Mouse (Mus musculus) spleen, postnatal 36 days (tissue): ENCODE measurements around the gene Frem1.
A peak's percentile ranks its signal among the peaks of the same experiment; 100 is the strongest.

Experiments used
- DNase-seq, 2 experiments: peaks; one replicate each; pipeline ENCODE4 v3.0.0; 2022; ENCODE audit warnings: low spot score in 2 of 2, mixed read lengths in 1 of 2

Gene Frem1

DNA sequence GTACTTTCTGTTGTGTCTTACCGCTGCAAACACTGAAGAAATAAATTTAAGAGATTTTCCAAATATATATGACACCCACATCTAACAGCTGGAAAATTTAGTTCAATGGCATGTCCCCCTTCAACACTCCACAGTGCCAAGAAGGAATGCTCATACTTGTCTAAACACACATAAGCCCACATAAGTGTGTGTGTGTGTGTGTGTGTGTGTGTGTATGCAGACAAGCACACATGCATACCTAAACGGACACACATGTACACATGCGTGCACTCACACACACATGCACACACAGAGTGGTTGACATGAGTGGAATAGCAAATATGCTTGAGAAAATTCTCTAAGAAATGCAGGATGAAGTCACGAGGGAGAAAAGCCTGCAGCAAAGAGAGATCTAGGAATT lies 179.6 kb downstream of the Frem1 start:
- no peak for DNase-seq

DNA sequence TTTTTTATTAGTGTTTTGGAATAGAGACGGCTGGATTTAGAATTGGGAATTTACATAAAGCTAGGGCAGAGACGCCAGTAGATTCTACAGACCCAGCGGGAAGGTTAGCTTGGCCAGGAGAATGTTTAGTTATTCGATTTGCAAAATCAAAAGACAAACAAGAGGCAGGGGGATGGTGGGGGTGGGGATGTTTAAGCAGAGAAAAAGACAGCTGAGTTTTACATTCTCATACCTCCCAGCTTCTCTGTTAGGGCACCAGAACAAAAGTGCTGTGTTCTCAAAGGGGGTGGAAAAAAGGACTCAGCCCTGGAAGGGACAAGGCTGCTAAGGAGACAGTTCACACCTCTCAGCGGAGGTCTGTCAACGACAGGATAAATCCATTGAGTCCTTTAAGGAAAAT lies 180.0 kb downstream of the Frem1 start:
- DNase-seq = no peak

DNA sequence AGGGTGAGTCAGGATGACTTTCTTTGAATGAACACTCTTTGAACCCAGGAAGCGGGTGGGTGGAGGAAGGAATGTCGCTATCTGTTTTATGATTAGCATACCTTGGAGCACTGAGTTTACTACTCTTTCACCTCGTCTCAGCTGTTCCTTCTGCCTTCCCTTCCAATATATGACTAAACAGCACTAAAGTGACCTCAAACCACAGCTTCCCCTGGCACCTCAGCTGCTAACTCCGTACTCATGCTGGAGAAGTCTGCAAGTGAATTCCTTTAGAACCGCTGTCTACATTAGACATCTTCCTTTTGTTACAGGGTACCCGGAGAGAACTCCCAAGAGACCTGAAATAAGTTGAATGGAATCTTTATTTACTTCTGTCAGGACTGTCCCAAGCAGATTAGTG lies 181.2 kb downstream of the Frem1 start:
- no peak for DNase-seq

DNA sequence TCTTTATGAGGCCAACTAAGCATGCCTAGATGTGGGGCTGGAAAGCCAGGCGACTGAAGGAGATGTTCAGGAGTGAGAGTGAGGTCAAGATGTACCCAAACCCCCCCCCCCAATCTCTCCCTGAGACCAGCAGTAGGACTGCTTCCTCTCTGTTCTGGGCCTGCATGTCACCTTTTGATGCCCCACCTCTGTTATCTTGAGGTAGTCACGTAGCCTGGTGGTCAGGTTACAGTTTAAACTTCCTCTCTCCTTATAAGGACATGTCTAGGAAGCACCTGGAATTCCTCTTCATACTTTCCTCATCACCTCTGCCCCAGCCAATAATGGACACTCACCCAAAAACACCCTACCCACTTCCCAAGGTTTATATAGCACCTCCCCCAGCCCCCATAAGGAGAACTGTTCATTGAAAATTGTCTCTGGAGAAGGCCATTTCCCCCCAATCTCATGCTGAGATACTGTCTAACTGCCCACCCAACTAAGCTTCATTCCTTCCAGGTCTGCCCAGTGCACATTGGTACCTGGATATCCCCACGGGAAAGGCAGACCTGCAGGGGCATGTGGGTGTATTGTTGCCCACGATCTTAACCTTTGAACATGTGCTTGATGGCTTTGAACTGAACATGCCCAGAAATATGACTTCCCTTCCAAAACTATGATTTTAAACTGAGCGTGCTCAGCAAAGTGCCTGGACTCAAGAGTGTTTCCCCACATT lies 184.3 kb downstream of the Frem1 start:
- DNase-seq = no peak

DNA sequence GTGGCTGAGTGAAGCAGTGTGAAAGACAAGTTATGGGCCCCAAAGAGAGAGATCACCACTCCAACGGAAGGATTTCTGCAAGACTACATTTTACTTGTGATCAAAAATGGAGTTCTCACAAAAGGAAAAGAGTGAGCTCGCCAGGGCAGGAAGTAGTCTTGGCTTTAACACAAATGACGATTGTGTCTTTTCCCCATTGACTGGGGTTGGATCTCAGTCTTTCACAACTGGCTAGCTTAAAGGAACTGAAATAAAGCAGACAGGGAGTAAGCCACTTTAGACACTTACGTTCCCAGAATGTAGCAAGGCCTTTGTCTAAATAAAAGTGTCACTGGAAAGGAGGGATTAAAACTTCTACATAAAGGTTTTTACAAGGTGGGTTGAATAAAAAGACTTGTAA lies 185.0 kb downstream of the Frem1 start:
- no peak for DNase-seq

DNA sequence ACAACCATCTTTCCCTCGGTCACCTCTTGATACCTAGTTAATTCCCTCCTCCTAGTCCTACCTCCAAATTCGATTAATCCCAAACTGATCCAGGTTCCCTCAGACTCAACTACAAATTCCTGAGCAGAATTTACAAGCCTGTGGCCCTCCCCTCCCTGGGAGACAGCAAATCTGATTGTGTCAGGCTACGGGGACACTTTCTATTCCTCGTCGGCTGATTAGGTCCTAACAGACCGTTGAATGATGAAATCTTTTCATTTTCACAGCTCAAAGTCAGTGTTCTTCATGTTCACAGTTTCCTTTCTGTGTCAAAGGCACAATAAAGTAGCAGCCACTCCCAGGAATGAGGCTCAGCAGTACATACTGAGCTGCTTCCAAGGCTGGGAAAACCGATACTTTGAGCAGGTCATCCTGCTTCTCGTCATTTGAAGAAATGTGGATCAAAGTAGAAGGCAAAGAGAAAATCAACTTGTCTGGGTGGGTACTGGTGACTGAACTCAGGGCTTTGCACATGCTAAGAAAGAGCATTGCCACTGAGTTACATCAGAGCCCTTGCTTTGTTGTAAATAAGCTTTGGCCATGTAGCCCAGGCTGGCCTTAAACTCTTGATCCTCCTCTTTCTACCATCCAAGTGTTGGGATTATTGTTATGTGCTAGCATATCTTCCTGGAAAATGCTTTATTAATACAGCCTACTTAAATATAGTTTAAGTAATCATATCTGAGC lies 187.0 kb downstream of the Frem1 start:
- no peak for DNase-seq

DNA sequence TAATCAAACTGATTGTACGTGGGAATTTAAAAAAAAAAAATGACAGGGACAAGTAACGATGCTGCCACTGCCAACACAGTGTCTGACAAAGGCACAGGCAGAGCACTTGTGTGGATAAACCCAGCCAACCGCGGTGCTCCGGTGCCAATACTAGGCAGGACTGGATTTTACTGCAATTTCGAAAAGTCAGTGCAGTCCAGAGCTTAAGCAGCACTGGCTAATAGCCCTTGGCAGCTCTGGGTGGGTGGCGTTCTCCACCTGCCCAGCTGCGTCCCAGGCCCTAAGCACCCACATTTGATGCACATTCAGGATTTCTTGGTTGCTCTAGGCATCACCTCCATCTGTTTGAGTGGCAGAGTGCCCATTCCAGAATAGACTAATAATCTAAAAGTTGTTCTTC lies 188.8 kb downstream of the Frem1 start:
- no peak for DNase-seq

DNA sequence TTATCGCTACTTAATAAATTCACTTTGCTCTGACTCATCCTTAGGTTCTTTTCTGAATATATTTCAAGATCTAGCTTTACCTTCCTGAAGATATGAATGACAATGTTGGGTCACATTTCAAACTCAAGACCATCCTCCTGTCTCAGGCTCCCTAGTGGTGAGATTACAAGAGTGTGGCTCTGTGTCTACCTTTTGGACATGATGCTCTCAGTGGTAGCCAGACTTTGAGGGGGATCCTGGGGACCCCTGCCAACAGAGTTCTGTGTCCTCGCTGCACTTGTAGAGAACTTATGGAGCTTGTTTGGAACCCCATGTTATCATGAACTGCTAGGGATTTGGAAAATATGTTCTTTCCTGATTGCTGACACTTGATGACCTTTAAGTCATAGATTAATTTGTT lies 190.7 kb downstream of the Frem1 start:
- DNase-seq = no peak

DNA sequence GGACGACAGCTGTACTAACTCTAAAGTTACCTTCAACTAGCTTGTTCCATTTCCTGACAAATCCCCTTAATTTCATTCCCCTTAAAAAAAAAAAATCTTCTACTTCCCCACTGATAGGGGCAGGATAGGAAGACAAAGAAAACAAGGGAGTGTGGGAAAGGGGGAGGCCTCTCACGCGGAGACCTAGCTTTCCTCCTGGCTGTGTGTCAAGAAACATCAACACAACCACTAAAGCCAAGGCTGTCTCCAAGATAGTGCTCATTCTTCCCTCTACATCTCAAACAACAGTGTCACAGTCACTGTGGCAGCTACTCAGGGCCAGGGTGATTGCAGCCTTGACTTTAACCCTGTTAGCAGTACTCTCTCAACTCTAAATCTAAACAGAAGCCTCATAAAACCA lies 191.6 kb downstream of the Frem1 start:
- no peak for DNase-seq

DNA sequence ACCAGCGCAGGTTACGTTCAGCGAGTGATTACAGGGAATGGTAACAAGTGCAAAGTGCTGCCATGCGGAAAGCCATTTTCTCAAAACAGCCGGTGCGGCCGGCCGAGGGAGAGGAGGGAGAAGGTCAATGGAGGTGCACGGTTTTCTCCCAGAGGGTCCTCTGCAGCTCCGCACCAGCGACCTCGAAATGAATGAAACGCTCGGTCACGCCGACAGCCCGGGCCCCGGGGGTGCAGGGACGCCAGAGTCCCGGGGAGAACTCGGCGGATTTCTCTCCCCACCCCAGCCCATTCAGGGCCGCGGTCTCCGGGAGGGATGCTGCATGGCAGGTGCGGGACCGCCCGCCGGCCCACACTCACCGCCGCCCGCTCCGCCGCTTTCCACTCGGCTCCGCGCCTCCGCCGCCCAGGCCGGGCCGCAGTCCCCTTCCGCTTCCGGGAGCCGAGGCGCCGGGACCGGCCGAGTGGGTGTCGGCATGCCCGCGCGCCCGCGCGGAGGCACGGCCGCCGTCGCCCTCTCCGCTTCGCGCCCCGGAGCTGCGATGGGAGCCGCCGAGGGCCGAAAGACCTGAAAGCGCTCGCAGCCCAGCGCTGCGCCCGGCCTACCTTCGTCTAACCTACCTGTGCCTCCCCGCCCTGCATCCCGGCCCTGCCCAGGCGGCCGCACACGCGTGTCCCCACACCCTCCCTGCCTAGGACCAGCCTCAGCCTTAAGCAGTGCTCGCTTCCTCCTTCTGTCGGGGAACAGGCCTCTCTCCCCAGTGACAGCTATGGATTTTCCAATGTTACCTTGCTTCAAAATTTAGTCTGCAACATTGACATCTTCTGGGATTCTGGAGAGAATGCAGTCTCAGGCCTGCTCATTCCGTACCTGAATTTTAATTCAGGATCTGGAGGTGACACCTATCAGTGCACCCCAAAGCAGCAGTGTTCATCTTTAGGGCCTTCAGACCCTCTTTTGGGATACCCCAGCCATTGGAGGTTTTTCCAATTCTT lies 192.7 kb downstream of the Frem1 start, which contains the start of gene Zdhhc21:
Gene Zdhhc21, minus strand, starts transcription at position 828 of the 995 bp plus-strand sequence.
- peak; percentile 74 to 75 for DNase-seq

DNA sequence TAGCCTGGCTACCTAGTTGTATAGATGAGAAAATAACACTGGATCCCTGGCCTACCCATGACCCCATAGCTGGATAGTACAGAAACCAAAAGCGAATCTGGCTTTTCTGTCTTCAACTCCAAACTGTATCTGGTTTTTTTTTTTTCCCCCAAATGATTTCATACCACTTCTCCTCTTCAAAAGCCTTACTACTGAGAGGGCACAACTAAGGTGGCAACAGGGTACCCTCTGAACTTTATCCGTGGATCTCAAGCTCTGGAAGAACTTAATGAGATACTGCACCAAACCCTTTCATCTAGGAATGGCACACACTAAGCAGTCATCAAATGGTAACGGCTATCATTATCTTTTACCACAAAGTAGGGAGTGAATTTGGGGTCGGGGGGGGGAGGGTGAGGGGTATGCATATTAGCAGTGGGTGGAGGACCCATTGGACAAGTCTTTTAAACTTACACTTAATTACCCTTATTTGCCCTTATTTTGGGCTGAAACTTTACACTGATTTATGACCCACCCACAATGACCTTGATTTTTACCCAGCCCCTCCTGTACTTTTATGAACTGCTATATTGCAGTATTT lies 193.6 kb downstream of the Frem1 start:
- DNase-seq = no peak

DNA sequence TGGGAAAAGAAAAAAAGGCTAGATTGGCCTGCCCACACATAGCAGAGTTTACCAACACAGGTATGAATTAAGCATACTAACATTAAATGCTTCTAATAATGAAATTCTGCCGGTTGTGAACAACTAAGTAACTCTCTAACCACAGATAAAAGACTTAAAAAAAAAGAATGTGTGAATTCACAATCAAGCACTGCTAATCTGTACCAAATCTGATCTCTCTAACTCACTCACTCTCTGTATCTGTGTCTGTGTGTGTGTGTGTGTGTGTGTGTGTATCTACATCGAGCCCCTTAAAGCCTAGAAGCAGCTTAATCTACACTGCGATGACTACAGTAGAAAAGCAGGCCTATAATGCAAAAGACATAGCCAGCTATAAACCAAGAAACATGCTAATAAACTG lies 195.2 kb downstream of the Frem1 start:
- no peak for DNase-seq

DNA sequence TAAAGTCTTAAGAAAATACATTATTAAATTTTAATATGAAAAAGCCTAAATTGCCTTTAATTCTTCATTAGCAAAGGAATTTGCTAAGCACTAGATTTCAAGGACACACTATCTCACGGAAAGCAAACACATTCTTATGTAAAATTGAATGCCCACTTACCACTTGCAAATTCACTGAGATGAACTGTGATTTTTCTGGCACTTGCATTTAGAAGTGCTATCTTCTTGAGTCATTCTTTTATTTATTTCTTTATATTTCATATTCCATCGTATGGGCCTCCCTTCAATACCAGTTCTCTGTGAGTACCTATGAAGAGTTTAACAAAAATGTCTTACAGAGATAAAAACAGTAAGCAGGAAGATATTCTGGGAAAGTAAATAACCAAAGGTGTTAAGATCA lies 198.3 kb downstream of the Frem1 start:
- no peak for DNase-seq

DNA sequence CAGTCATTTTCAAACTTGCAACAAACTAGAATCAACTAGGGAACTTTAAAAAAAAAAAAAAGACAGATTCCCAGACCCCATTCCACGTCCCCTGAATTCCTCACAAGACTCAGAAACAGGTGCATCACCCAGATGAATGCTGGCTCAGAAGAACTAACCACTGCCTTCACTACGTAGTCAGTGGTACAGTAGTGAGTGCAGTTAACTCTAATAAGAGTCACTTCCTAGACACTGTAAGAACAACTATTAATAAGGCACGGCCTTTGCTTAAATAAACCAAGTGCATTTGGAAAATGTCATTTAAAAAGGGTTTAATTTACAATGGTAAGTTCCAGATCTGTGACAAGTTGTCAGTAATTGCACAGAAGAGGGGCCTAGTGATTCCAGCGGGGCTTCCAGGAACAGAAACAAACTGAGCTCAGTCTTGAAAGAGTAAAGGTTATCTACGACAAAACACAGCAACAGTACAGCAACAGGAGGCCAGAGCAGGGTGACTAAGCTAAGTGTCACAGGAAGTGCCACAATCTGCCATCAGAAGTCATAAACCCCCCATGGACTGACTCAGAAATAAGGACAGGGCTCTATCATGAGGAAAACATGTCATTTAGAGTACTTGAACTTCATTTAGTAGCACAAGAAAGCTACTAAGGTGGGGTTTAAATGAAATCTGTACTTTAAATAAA lies 203.4 kb downstream of the Frem1 start:
- DNase-seq = no peak
